Mouse (Mus musculus): ENCODE data around the gene Jmjd1c. TPM values are rescaled to one million over a fixed set of nuclear protein-coding genes. Genes with fewer than 3 reads are reported as not detected.
A peak's percentile ranks its signal among the peaks of the same experiment; 100 is the strongest.

The Jmjd1c gene
- polyA plus RNA-seq, 1 experiment from 2014 or later: 42.4 TPM

GRCm38 (mm10) chr10:67061823-67062222 lies 34.1 kb upstream of the Jmjd1c start:
- Histone ChIP-seq H3K4me2 (ENCODE audit: low read length) (0 out of 2 replicates have a peak overlapping the region, but pooled peaks have one; percentile 16), H3K27me3 (ENCODE audit: control insufficient read depth, insufficient read depth, low read length) (no peaks in the 10 kb centered on the region), H3K4me1 (ENCODE audit: control insufficient read depth in 2 of 2, insufficient read depth in 2 of 2, low read length in 2 of 2) (peaks cover 16 to 52% of the 10 kb centered on the region in 2 experiments), H3K9ac (ENCODE audit: low read length) (no peak overlapping the region), H3K4me3 (ENCODE audit: control insufficient read depth in 1 of 2, insufficient read depth in 1 of 2, low read depth in 1 of 2, low read length in 2 of 2) (no peak overlapping the region), H3K27ac (replicated peaks in 1 of 2; ENCODE audit: control insufficient read depth in 1 of 2, insufficient read depth in 1 of 2, low read depth in 2 of 2, low read length in 2 of 2) (peak overlapping the region; percentile 39; a peak in 2 of 4 replicates), H3K36me3 (ENCODE audit: control insufficient read depth, insufficient read depth, low read length) (no peaks in the 10 kb centered on the region), H3K9me3 (ENCODE audit: control insufficient read depth, low read length) (no peaks in the 10 kb centered on the region)
- no peak for ATAC-seq (ENCODE audit: insufficient number of reproducible peaks, insufficient read depth, low FRiP score, low read depth)
- 40% methylated on average over 4 of the region's 4 CpGs for WGBS

- WGBS: 69% methylated on average over 7 of the region's 7 CpGs
- Histone ChIP-seq H3K9ac (ENCODE audit: low read length) (peak overlapping the region; percentile 6; the same call in 1 of the 2 replicates), H3K4me2 (ENCODE audit: low read length) (no peak overlapping the region), H3K9me3 (ENCODE audit: control insufficient read depth, low read length) (no peaks in the 10 kb centered on the region), H3K4me1 (ENCODE audit: control insufficient read depth in 2 of 2, insufficient read depth in 2 of 2, low read length in 2 of 2) (peaks cover 10 to 38% of the 10 kb centered on the region in 2 experiments), H3K27me3 (ENCODE audit: control insufficient read depth, insufficient read depth, low read length) (no peaks in the 10 kb centered on the region), H3K27ac (replicated peaks in 1 of 2; ENCODE audit: control insufficient read depth in 1 of 2, insufficient read depth in 1 of 2, low read depth in 2 of 2, low read length in 2 of 2) (peak overlapping the region; percentile 14 to 35; a peak in 1 of 4 replicates), H3K36me3 (ENCODE audit: control insufficient read depth, insufficient read depth, low read length) (0 out of 2 replicates have a peak, but pooled peaks cover 3% of the 10 kb centered on the region), H3K4me3 (ENCODE audit: control insufficient read depth in 1 of 2, insufficient read depth in 1 of 2, low read depth in 1 of 2, low read length in 2 of 2) (no peak overlapping the region)
- ATAC-seq (ENCODE audit: insufficient number of reproducible peaks, insufficient read depth, low FRiP score, low read depth): no peak
Observed at GRCm38 (mm10) chr10:67065277-67065887, 30.5 kb upstream of the Jmjd1c start.

- WGBS: 54% methylated on average over 5 of the region's 5 CpGs
Observed at GRCm38 (mm10) chr10:67065927-67066326, 30.0 kb upstream of the Jmjd1c start.

DNA sequence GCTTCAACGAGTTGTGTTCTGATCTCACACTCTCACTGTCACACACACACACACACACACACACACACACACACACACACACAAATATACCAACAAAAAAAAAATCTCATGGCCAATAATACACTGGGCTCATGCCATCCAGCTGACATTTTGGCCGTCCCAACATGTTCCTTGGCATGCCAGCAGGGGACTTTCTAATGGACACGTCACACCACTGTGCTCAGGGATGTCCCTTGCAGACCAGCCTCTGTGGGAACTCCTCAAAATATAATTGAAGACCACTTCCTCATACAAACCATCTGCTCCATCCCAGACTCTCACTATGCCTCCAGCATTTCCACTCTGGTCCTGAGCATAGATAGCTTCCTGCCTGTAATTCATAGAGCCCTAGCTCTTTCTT lies 29.5 kb upstream of the Jmjd1c start:
- no peak for ATAC-seq (ENCODE audit: insufficient number of reproducible peaks, insufficient read depth, low FRiP score, low read depth)
- H3K4me1 ChIP-seq (ENCODE audit: control insufficient read depth in 2 of 2, insufficient read depth in 2 of 2, low read length in 2 of 2): peaks cover 7 to 35% of the 10 kb centered on the region in 2 experiments
- no peaks in the 10 kb centered on the region for H3K27me3 ChIP-seq (ENCODE audit: control insufficient read depth, insufficient read depth, low read length)
- H3K4me2 ChIP-seq (ENCODE audit: low read length): no peak overlapping the region
- H3K9ac ChIP-seq (ENCODE audit: low read length): no peak overlapping the region
- H3K4me3 ChIP-seq (ENCODE audit: control insufficient read depth in 1 of 2, insufficient read depth in 1 of 2, low read depth in 1 of 2, low read length in 2 of 2): no peak overlapping the region
- WGBS: 78% methylated on average over 3 of the region's 3 CpGs
- H3K27ac ChIP-seq (replicated peaks in 1 of 2; ENCODE audit: control insufficient read depth in 1 of 2, insufficient read depth in 1 of 2, low read depth in 2 of 2, low read length in 2 of 2): no peak overlapping the region
- H3K9me3 ChIP-seq (ENCODE audit: control insufficient read depth, low read length): no peaks in the 10 kb centered on the region
- 0 out of 2 replicates have a peak, but pooled peaks cover 3% of the 10 kb centered on the region for H3K36me3 ChIP-seq (ENCODE audit: control insufficient read depth, insufficient read depth, low read length)

More at GRCm38 (mm10) chr10:67065927-67066326, 30.0 kb upstream of the Jmjd1c start:
- Histone ChIP-seq H3K9ac (ENCODE audit: low read length) (peak overlapping the region; percentile 6; the same call in 1 of the 2 replicates), H3K4me2 (ENCODE audit: low read length) (no peak overlapping the region), H3K36me3 (ENCODE audit: control insufficient read depth, insufficient read depth, low read length) (0 out of 2 replicates have a peak, but pooled peaks cover 3% of the 10 kb centered on the region), H3K27me3 (ENCODE audit: control insufficient read depth, insufficient read depth, low read length) (no peaks in the 10 kb centered on the region), H3K27ac (replicated peaks in 1 of 2; ENCODE audit: control insufficient read depth in 1 of 2, insufficient read depth in 1 of 2, low read depth in 2 of 2, low read length in 2 of 2) (peak overlapping the region; percentile 14 to 35; a peak in 1 of 4 replicates), H3K4me3 (ENCODE audit: control insufficient read depth in 1 of 2, insufficient read depth in 1 of 2, low read depth in 1 of 2, low read length in 2 of 2) (no peak overlapping the region), H3K4me1 (ENCODE audit: control insufficient read depth in 2 of 2, insufficient read depth in 2 of 2, low read length in 2 of 2) (peaks cover 10 to 38% of the 10 kb centered on the region in 2 experiments), H3K9me3 (ENCODE audit: control insufficient read depth, low read length) (no peaks in the 10 kb centered on the region)
- ATAC-seq (ENCODE audit: insufficient number of reproducible peaks, insufficient read depth, low FRiP score, low read depth): no peak

GRCm38 (mm10) chr10:67069013-67069412 lies 26.9 kb upstream of the Jmjd1c start:
- Histone ChIP-seq H3K27me3 (ENCODE audit: control insufficient read depth, insufficient read depth, low read length) (no peaks in the 10 kb centered on the region), H3K36me3 (ENCODE audit: control insufficient read depth, insufficient read depth, low read length) (0 out of 2 replicates have a peak, but pooled peaks cover 3% of the 10 kb centered on the region), H3K9me3 (ENCODE audit: control insufficient read depth, low read length) (no peaks in the 10 kb centered on the region), H3K4me3 (ENCODE audit: control insufficient read depth in 1 of 2, insufficient read depth in 1 of 2, low read depth in 1 of 2, low read length in 2 of 2) (no peak overlapping the region), H3K27ac (replicated peaks in 1 of 2; ENCODE audit: control insufficient read depth in 1 of 2, insufficient read depth in 1 of 2, low read depth in 2 of 2, low read length in 2 of 2) (no peak overlapping the region), H3K9ac (ENCODE audit: low read length) (no peak overlapping the region), H3K4me2 (ENCODE audit: low read length) (peak overlapping the region; percentile 11; the same call in 1 of the 2 replicates), H3K4me1 (ENCODE audit: control insufficient read depth in 2 of 2, insufficient read depth in 2 of 2, low read length in 2 of 2) (peaks cover 2 to 32% of the 10 kb centered on the region in 2 experiments)
- 80% methylated on average over 10 of the region's 10 CpGs for WGBS
- no peak for ATAC-seq (ENCODE audit: insufficient number of reproducible peaks, insufficient read depth, low FRiP score, low read depth)

DNA sequence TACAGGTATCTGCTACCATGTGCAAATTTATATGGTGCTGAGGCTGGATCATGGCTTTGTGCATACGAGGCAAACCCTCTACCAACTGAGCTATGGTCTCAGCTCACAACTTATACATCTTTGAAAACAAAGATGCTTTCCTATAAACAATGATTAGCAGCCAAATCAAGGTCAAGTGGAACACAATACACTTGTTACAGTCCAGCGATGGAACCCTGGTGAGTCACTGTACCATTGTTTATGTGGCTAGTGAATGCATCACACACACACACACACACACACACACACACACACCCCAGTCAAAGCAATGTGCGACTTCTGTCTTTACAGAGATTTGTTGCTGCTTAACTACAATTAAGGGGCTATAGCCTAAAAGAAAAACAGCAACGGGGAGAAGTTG lies 24.5 kb upstream of the Jmjd1c start:
- Histone ChIP-seq H3K27ac (replicated peaks in 1 of 2; ENCODE audit: control insufficient read depth in 1 of 2, insufficient read depth in 1 of 2, low read depth in 2 of 2, low read length in 2 of 2) (0 out of 4 replicates have a peak overlapping the region, but pooled peaks of 1 of the 2 experiments have one; percentile 37), H3K9me3 (ENCODE audit: control insufficient read depth, low read length) (no peaks in the 10 kb centered on the region), H3K4me3 (ENCODE audit: control insufficient read depth in 1 of 2, insufficient read depth in 1 of 2, low read depth in 1 of 2, low read length in 2 of 2) (no peak overlapping the region), H3K36me3 (ENCODE audit: control insufficient read depth, insufficient read depth, low read length) (0 out of 2 replicates have a peak, but pooled peaks cover 3% of the 10 kb centered on the region), H3K4me2 (ENCODE audit: low read length) (no peak overlapping the region), H3K27me3 (ENCODE audit: control insufficient read depth, insufficient read depth, low read length) (no peaks in the 10 kb centered on the region), H3K4me1 (ENCODE audit: control insufficient read depth in 2 of 2, insufficient read depth in 2 of 2, low read length in 2 of 2) (peaks cover 2 to 16% of the 10 kb centered on the region in 2 experiments), H3K9ac (ENCODE audit: low read length) (no peak overlapping the region)
- WGBS: 73% methylated on average over 4 of the region's 4 CpGs
- no peak for ATAC-seq (ENCODE audit: insufficient number of reproducible peaks, insufficient read depth, low FRiP score, low read depth)

DNA sequence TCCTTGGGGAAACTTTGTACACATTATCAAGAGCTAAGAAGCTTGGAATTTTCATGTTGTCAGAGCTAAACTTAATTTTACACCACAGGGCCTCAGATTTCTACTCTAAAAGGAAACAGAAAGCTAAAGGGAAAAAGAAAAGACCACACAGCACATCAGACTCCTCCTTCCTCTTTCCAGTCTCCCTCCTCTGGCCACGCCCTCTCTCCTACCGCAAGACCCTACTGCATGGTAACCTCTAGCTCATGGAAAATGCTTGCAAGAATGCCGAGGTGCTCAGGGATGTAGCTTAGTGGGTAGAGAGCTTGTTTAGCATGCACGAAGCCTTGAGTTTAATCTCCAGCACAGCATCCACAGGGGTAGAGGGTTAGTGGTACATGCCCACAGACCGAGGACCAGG lies 24.0 kb upstream of the Jmjd1c start:
- no peak overlapping the region for H3K4me3 ChIP-seq (ENCODE audit: control insufficient read depth in 1 of 2, insufficient read depth in 1 of 2, low read depth in 1 of 2, low read length in 2 of 2)
- no peak overlapping the region for H3K4me2 ChIP-seq (ENCODE audit: low read length)
- no peak overlapping the region for H3K9ac ChIP-seq (ENCODE audit: low read length)
- peaks cover 2 to 17% of the 10 kb centered on the region in 2 experiments for H3K4me1 ChIP-seq (ENCODE audit: control insufficient read depth in 2 of 2, insufficient read depth in 2 of 2, low read length in 2 of 2)
- no peaks in the 10 kb centered on the region for H3K27me3 ChIP-seq (ENCODE audit: control insufficient read depth, insufficient read depth, low read length)
- ATAC-seq (ENCODE audit: insufficient number of reproducible peaks, insufficient read depth, low FRiP score, low read depth): no peak
- 0 out of 2 replicates have a peak, but pooled peaks cover 3% of the 10 kb centered on the region for H3K36me3 ChIP-seq (ENCODE audit: control insufficient read depth, insufficient read depth, low read length)
- H3K9me3 ChIP-seq (ENCODE audit: control insufficient read depth, low read length): no peaks in the 10 kb centered on the region
- 72% methylated on average over 5 of the region's 5 CpGs for WGBS
- 0 out of 4 replicates have a peak overlapping the region, but pooled peaks of 1 of the 2 experiments have one; percentile 37 for H3K27ac ChIP-seq (replicated peaks in 1 of 2; ENCODE audit: control insufficient read depth in 1 of 2, insufficient read depth in 1 of 2, low read depth in 2 of 2, low read length in 2 of 2)

All from heart, embryonic 14.5 days (tissue).